Mouse (Mus musculus): ENCODE measurements around the gene Mrpl54. TPM values are rescaled to one million over a fixed set of nuclear protein-coding genes. Genes with fewer than 3 reads are reported as not detected.

Gene Mrpl54
- polyA plus RNA-seq, 1 experiment from 2014 or later: 97.3 TPM

GRCm38 (mm10) chr10:81252424-81253419 is 14.0 kb downstream of the Mrpl54 start, which contains the start of gene Matk:
TSS of gene Matk (plus strand) at chr10:81252935.
- H3K9ac ChIP-seq (replicated peaks): peak within 1 kb of the TSS; percentile 39
- H3K27ac ChIP-seq (replicated peaks): peak within 1 kb of the TSS; percentile 20; the same call in 1 of the 2 replicates
- 9% methylated on average over 43 of the region's 44 CpGs for WGBS
- no peaks in the 10 kb centered on the region for H3K9me3 ChIP-seq
- peaks cover 22% of the 10 kb centered on the region for H3K4me1 ChIP-seq
- peaks cover 21% of the 10 kb centered on the region for H3K27me3 ChIP-seq
- H3K4me2 ChIP-seq (replicated peaks): peak within 1 kb of the TSS; percentile 52
- peak within 1 kb of the TSS; percentile 34 for H3K4me3 ChIP-seq
- H3K36me3 ChIP-seq: no peaks in the 10 kb centered on the region
- ATAC-seq (replicated peaks): peak; percentile 55

DNA sequence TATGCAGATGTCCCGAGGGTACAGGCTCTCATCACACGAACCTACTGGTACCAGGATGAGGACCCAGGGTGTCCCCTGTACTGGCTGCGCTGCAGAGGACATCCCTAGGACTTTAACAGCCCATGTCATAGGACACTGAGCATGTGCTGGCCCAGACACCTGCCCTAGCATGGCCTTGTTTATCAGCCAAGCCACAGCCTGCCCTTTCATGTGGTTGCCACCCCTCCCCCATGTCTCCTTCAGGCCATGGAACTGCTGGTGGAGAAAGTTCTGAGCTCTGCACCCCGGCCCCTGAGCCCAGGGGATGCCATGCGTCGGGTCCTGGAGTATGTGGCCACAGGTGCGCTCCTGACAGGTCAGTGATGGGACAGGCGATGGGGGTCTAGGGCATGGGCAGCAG is 17.3 kb downstream of the Mrpl54 start:
- Histone ChIP-seq H3K36me3 (no peaks in the 10 kb centered on the region), H3K27ac (replicated peaks) (no peak overlapping the region), H3K4me3 (no peak overlapping the region), H3K4me1 (peaks cover 18% of the 10 kb centered on the region), H3K27me3 (peaks cover 8% of the 10 kb centered on the region), H3K9me3 (no peaks in the 10 kb centered on the region), H3K4me2 (replicated peaks) (no peak overlapping the region), H3K9ac (replicated peaks) (no peak overlapping the region)
- 90% methylated on average over 8 of the region's 8 CpGs for WGBS
- ATAC-seq (replicated peaks): no peak

- 94% methylated on average over 2 of the region's 2 CpGs for WGBS
- no peak for ATAC-seq (replicated peaks)
Observed at GRCm38 (mm10) chr10:81247804-81248203, 18.9 kb downstream of the Mrpl54 start.

GRCm38 (mm10) chr10:81245166-81245565 is 21.6 kb downstream of the Mrpl54 start:
- no peak overlapping the region for H3K27ac ChIP-seq (replicated peaks)
- no peak overlapping the region for H3K4me2 ChIP-seq (replicated peaks)
- no peaks in the 10 kb centered on the region for H3K9me3 ChIP-seq
- ATAC-seq (replicated peaks): no peak
- H3K4me1 ChIP-seq: 0 out of 2 replicates have a peak, but pooled peaks cover 5% of the 10 kb centered on the region
- H3K27me3 ChIP-seq: peaks cover 7% of the 10 kb centered on the region
- H3K36me3 ChIP-seq: no peaks in the 10 kb centered on the region
- H3K9ac ChIP-seq (replicated peaks): no peak overlapping the region
- no peak overlapping the region for H3K4me3 ChIP-seq
- 88% methylated on average over 6 of the region's 6 CpGs for WGBS

More at GRCm38 (mm10) chr10:81247804-81248203, 18.9 kb downstream of the Mrpl54 start:
- no peaks in the 10 kb centered on the region for H3K36me3 ChIP-seq
- H3K9ac ChIP-seq (replicated peaks): no peak overlapping the region
- no peak overlapping the region for H3K4me3 ChIP-seq
- H3K4me2 ChIP-seq (replicated peaks): no peak overlapping the region
- peaks cover 8% of the 10 kb centered on the region for H3K27me3 ChIP-seq
- H3K9me3 ChIP-seq: no peaks in the 10 kb centered on the region
- H3K4me1 ChIP-seq: peaks cover 14% of the 10 kb centered on the region
- no peak overlapping the region for H3K27ac ChIP-seq (replicated peaks)

DNA sequence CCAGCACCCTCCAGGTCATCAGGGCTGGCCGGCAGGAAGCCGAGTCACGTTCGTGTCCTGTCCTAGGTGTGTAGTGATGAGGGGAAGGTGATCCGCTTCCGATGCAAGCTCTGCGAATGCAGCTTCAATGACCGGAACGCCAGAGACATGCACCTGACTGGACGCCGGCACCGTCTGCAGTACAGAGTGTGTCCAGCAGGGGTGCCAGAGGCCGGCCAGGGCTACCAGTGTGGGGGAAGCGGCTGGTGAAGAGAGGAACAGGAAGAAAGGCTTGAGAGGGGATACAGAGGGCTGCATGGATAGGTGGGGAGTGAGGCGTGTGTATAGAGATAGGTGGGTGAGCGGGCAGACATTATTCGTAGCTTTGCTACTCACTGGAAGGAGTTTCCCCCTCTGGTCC is 22.1 kb downstream of the Mrpl54 start:
- H3K4me3 ChIP-seq: no peak overlapping the region
- ATAC-seq (replicated peaks): peak; percentile 53
- no peaks in the 10 kb centered on the region for H3K9me3 ChIP-seq
- H3K36me3 ChIP-seq: no peaks in the 10 kb centered on the region
- H3K4me2 ChIP-seq (replicated peaks): no peak overlapping the region
- 6% methylated on average over 17 of the region's 17 CpGs for WGBS
- no peak overlapping the region for H3K27ac ChIP-seq (replicated peaks)
- H3K4me1 ChIP-seq: 0 out of 2 replicates have a peak, but pooled peaks cover 5% of the 10 kb centered on the region
- peaks cover 13% of the 10 kb centered on the region for H3K27me3 ChIP-seq
- no peak overlapping the region for H3K9ac ChIP-seq (replicated peaks)

GRCm38 (mm10) chr10:81244146-81244545 is 22.6 kb downstream of the Mrpl54 start:
- Histone ChIP-seq H3K36me3 (no peaks in the 10 kb centered on the region), H3K4me2 (replicated peaks) (no peak overlapping the region), H3K27ac (replicated peaks) (no peak overlapping the region), H3K4me3 (no peak overlapping the region), H3K9me3 (no peaks in the 10 kb centered on the region), H3K9ac (replicated peaks) (no peak overlapping the region), H3K4me1 (0 out of 2 replicates have a peak, but pooled peaks cover 5% of the 10 kb centered on the region), H3K27me3 (peaks cover 18% of the 10 kb centered on the region)
- 76% methylated on average over 4 of the region's 4 CpGs for WGBS
- ATAC-seq (replicated peaks): no peak

DNA sequence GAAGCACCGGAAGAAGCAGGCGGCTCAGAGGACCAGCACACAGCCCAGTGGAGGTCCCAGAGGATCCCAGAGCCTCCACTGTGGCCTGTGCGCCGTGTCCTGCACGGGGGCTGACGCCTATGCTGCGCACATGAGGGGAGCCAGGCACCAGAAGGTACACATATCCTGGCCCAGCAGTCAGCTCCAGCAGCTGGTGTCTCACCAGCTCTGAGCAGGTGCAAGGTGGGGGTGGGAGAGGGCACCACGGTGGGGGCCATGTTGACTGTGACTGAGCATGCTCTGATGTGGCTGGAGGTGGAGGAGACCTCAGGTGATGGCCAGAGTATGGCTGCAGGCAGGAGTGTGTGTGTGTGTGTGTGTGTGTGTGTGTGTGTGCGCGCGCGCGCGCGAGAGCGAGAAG is 24.7 kb downstream of the Mrpl54 start:
- Histone ChIP-seq H3K4me1 (0 out of 2 replicates have a peak, but pooled peaks cover 5% of the 10 kb centered on the region), H3K4me2 (replicated peaks) (no peak overlapping the region), H3K9me3 (no peaks in the 10 kb centered on the region), H3K27me3 (peaks cover 20% of the 10 kb centered on the region), H3K4me3 (no peak overlapping the region), H3K9ac (replicated peaks) (no peak overlapping the region), H3K27ac (replicated peaks) (no peak overlapping the region), H3K36me3 (no peaks in the 10 kb centered on the region)
- ATAC-seq (replicated peaks): no peak
- WGBS: 90% methylated on average over 16 of the region's 16 CpGs

GRCm38 (mm10) chr10:81240876-81241275 is 25.9 kb downstream of the Mrpl54 start:
- no peak overlapping the region for H3K27ac ChIP-seq (replicated peaks)
- WGBS: 18% methylated on average over 13 of the region's 13 CpGs
- ATAC-seq (replicated peaks): no peak

DNA sequence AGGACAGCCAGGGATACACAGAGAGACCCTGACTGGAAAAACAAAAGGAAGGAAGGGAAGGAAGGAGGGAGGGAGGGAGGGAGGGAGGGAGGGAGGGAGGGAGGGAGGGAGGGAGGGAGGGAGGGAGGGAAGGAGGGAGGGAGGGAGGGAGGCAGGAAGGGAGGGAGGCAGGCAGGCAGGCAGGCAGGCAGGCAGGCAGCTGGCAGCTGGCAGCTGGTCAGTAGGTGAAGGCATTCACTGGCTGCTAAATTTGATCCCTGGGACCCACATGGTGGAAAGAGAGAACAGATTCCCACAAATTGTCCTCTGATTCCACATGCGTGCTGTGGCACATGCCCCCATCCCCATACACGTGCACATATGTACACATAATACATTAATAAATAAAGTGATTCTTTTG is 28.1 kb downstream of the Mrpl54 start:
- Histone ChIP-seq H3K36me3 (no peaks in the 10 kb centered on the region), H3K27me3 (peaks cover 20% of the 10 kb centered on the region), H3K4me3 (no peak overlapping the region), H3K9me3 (no peaks in the 10 kb centered on the region), H3K9ac (replicated peaks) (no peak overlapping the region), H3K4me2 (replicated peaks) (no peak overlapping the region), H3K4me1 (peaks cover 5% of the 10 kb centered on the region), H3K27ac (replicated peaks) (no peak overlapping the region)
- WGBS: 83% methylated on average over 2 of the region's 2 CpGs
- no peak for ATAC-seq (replicated peaks)

More at GRCm38 (mm10) chr10:81240876-81241275, 25.9 kb downstream of the Mrpl54 start:
- H3K36me3 ChIP-seq: no peaks in the 10 kb centered on the region
- no peak overlapping the region for H3K4me2 ChIP-seq (replicated peaks)
- H3K4me1 ChIP-seq: 0 out of 2 replicates have a peak, but pooled peaks cover 5% of the 10 kb centered on the region
- H3K9ac ChIP-seq (replicated peaks): no peak overlapping the region
- peaks cover 20% of the 10 kb centered on the region for H3K27me3 ChIP-seq
- no peaks in the 10 kb centered on the region for H3K9me3 ChIP-seq
- H3K4me3 ChIP-seq: no peak overlapping the region

DNA sequence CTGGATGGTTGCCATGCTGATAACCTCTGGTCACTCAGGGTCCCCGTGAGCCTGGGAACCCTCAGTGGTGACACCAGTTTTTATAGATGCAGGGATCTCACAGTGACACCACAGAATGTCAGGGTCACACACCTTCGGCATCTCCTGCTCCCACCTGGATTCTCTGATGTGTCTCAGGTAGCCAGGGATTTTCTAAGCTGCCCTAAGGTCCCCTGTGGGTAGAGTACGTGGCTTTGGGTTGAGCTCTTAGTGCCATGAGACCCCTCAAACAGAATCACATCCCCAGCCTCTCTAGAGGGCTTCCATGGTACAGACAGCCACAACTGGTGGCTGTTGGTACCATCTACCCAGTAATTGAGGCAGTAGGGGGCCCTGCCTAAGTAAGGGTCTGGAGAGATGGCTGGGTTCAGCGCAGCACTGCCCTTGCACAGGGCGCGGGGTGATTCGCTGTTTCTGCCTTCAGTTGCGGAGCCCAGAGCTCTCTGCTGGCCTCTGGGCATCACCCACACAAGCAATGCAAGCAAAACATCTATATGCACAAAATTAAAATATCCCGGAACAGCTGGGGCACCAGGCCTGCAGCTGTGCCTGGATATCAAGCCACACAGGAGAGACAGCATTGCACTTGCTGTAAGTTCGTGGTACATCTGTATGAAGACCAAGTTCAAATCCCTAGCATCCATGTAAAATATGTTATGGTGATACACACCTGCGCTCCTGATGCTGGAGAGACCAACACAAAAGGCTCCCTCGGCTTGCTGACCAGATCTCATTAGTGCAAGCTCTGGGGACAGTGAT is 30.1 kb downstream of the Mrpl54 start:
- 84% methylated on average over 12 of the region's 12 CpGs for WGBS
- Histone ChIP-seq H3K36me3 (no peaks in the 10 kb centered on the region), H3K27ac (replicated peaks) (no peak overlapping the region), H3K27me3 (peaks cover 20% of the 10 kb centered on the region), H3K4me2 (replicated peaks) (no peak overlapping the region), H3K9ac (replicated peaks) (no peak overlapping the region), H3K4me1 (peaks cover 15% of the 10 kb centered on the region), H3K4me3 (no peak overlapping the region), H3K9me3 (no peaks in the 10 kb centered on the region)
- no peak for ATAC-seq (replicated peaks)

DNA sequence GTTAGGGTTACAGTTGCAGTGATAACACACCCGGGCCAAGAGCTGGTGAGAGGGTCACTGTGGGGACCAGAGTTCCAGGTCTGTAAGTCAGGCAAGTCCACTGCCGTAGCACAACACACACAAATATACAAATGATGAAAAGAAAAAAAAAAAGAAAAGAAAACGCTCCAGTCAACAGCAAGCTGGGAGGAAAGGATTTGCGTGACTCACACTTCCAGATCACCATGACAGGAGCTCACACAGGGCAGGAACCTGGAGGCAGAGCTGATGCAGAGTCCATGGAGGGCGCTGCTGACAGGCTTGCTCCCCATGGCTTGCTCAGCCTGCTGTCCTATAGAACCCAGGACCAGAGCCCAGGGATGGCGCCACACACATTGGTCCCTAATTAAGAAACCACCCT is 32.5 kb downstream of the Mrpl54 start:
- H3K4me3 ChIP-seq: no peak overlapping the region

More for the DNA sequence above, 32.5 kb downstream of the Mrpl54 start:
- H3K36me3 ChIP-seq: no peaks in the 10 kb centered on the region
- peaks cover 29% of the 10 kb centered on the region for H3K4me1 ChIP-seq
- H3K27ac ChIP-seq (replicated peaks): no peak overlapping the region
- 82% methylated on average over 6 of the region's 6 CpGs for WGBS
- no peak overlapping the region for H3K9ac ChIP-seq (replicated peaks)
- H3K9me3 ChIP-seq: no peaks in the 10 kb centered on the region
- 0 out of 2 replicates have a peak overlapping the region, but pooled peaks have one; percentile 59 for H3K4me2 ChIP-seq (replicated peaks)
- H3K27me3 ChIP-seq: peaks cover 3% of the 10 kb centered on the region; the same call in 1 of the 2 replicates
- no peak for ATAC-seq (replicated peaks)
